ENCODE assay signal across 14 mouse cellular contexts in genomic region chr8:111738867-111739266, GRCm38 (mm10). TPM values are rescaled to one million over a fixed set of nuclear protein-coding genes. Genes with fewer than 3 reads are reported as not detected.
DNase-seq lines count a peak whose midpoint lies in the region; ATAC-seq and TF ChIP-seq lines count a peak whose summit lies in the region.
"Had no signal": no experiment of that assay in that cellular context is flagged by ENCODE, and none has a peak within 500 bp of the region (broad histone marks: within the 10 kb centered on the region; RNA-seq: fewer than 3 reads in every experiment).

No protein-coding gene starts in this region.

- no peak for DNase-seq in cerebellum, adult 2 months
- no peak for DNase-seq in cerebellum, postnatal 10 days
- no peak for DNase-seq in adrenal gland, postnatal 4 days (ENCODE audit: low spot score in 2 of 2)
- DNase-seq: adrenal gland, postnatal 25 days; cerebellum, postnatal 36 days; layer of hippocampus, postnatal 36 days had no signal

- WGBS in cerebellum, adult 2 months: 26% methylated on average over 6 of the region's 6 CpGs
- 64% methylated on average over 6 of the region's 6 CpGs for WGBS in intestine, embryonic 15.5 days
- WGBS in intestine, postnatal 0 days: 66% methylated on average over 6 of the region's 6 CpGs
- WGBS in forebrain, embryonic 15.5 days: 84% methylated on average over 6 of the region's 6 CpGs
- 59% methylated on average over 6 of the region's 6 CpGs for WGBS in midbrain, embryonic 12.5 days

- peak overlapping the region; percentile 9; the same call in 1 of the 2 replicates for H3K27ac ChIP-seq in cerebellum, adult 2 months (ENCODE audit: insufficient read depth, low read length)
- no peak overlapping the region for H3K27ac ChIP-seq in intestine, embryonic 15.5 days
- H3K27ac ChIP-seq in intestine, postnatal 0 days (ENCODE audit: low read depth, low read length): no peak overlapping the region
- H3K27ac ChIP-seq in forebrain, embryonic 15.5 days (replicated peaks): no peak overlapping the region
- peak overlapping the region; percentile 63 for H3K27ac ChIP-seq in midbrain, embryonic 12.5 days (replicated peaks)
- H3K27ac ChIP-seq: liver, embryonic 12.5 days had no signal

- H3K36me3 ChIP-seq in intestine, embryonic 15.5 days: no peaks in the 10 kb centered on the region
- H3K36me3 ChIP-seq in intestine, postnatal 0 days (ENCODE audit: control insufficient read depth, insufficient read depth): peaks cover 6% of the 10 kb centered on the region; the same call in 1 of the 2 replicates
- H3K36me3 ChIP-seq in forebrain, embryonic 15.5 days: no peaks in the 10 kb centered on the region
- no peaks in the 10 kb centered on the region for H3K36me3 ChIP-seq in midbrain, embryonic 12.5 days
- H3K36me3 ChIP-seq: liver, embryonic 12.5 days had no signal

- 0 out of 2 replicates have a peak overlapping the region, but pooled peaks have one; percentile 5 for H3K9ac ChIP-seq in intestine, embryonic 15.5 days
- H3K9ac ChIP-seq in intestine, postnatal 0 days (ENCODE audit: low read depth, low read length): no peak overlapping the region
- 0 out of 2 replicates have a peak overlapping the region, but pooled peaks have one; percentile 5 for H3K9ac ChIP-seq in forebrain, embryonic 15.5 days (replicated peaks)
- peak overlapping the region; percentile 24; the same call in 1 of the 2 replicates for H3K9ac ChIP-seq in midbrain, embryonic 12.5 days (replicated peaks)
- H3K9ac ChIP-seq: liver, embryonic 12.5 days had no signal

- no peaks in the 10 kb centered on the region for H3K9me3 ChIP-seq in intestine, embryonic 15.5 days
- no peaks in the 10 kb centered on the region for H3K9me3 ChIP-seq in intestine, postnatal 0 days (ENCODE audit: control insufficient read depth)
- H3K9me3 ChIP-seq in forebrain, embryonic 15.5 days: no peaks in the 10 kb centered on the region
- H3K9me3 ChIP-seq in midbrain, embryonic 12.5 days: no peaks in the 10 kb centered on the region
- H3K9me3 ChIP-seq: liver, embryonic 12.5 days had no signal

- TF ChIP-seq POLR2A in cerebellum, adult 2 months (IDR thresholded peaks at IDR 0.05; ENCODE audit: borderline replicate concordance, insufficient read depth, low read length): no peak

- H3K4me2 ChIP-seq in intestine, embryonic 15.5 days (replicated peaks): no peak overlapping the region
- no peak overlapping the region for H3K4me2 ChIP-seq in intestine, postnatal 0 days (replicated peaks; ENCODE audit: low read depth)
- no peak overlapping the region for H3K4me2 ChIP-seq in forebrain, embryonic 15.5 days (replicated peaks)
- H3K4me2 ChIP-seq in midbrain, embryonic 12.5 days (replicated peaks): 0 out of 2 replicates have a peak overlapping the region, but pooled peaks have one; percentile 75
- H3K4me2 ChIP-seq: liver, embryonic 12.5 days had no signal

- H3K4me3 ChIP-seq in cerebellum, adult 2 months (replicated peaks; ENCODE audit: insufficient read depth, low read depth, low read length): no peak overlapping the region
- H3K4me3 ChIP-seq in intestine, embryonic 15.5 days (replicated peaks): no peak overlapping the region
- H3K4me3 ChIP-seq in intestine, postnatal 0 days (ENCODE audit: low read depth, low read length): no peak overlapping the region
- no peak overlapping the region for H3K4me3 ChIP-seq in forebrain, embryonic 15.5 days
- H3K4me3 ChIP-seq in midbrain, embryonic 12.5 days: 0 out of 2 replicates have a peak overlapping the region, but pooled peaks have one; percentile 6
- H3K4me3 ChIP-seq: liver, embryonic 12.5 days had no signal

- TF ChIP-seq CTCF in cerebellum, adult 2 months (IDR thresholded peaks at IDR 0.05; ENCODE audit: borderline replicate concordance, insufficient read depth, low read depth, low read length): no peak
- TF ChIP-seq CTCF in intestine, postnatal 0 days (IDR thresholded peaks at IDR 0.05; ENCODE audit: low read depth): no peak

- H3K4me1 ChIP-seq in cerebellum, adult 2 months (ENCODE audit: control insufficient read depth, insufficient read depth, low read length): peaks cover 70% of the 10 kb centered on the region
- H3K4me1 ChIP-seq in intestine, embryonic 15.5 days (replicated peaks): peaks cover 82% of the 10 kb centered on the region
- H3K4me1 ChIP-seq in intestine, postnatal 0 days (replicated peaks; ENCODE audit: control insufficient read depth, insufficient read depth, low read length): peaks cover 44% of the 10 kb centered on the region
- H3K4me1 ChIP-seq in forebrain, embryonic 15.5 days: peaks cover 84% of the 10 kb centered on the region
- H3K4me1 ChIP-seq in midbrain, embryonic 12.5 days: peaks cover 87% of the 10 kb centered on the region

- no peak for ATAC-seq in intestine, embryonic 15.5 days
- no peak for ATAC-seq in intestine, postnatal 0 days
- no peak for ATAC-seq in forebrain, embryonic 15.5 days (replicated peaks)
- ATAC-seq in midbrain, embryonic 12.5 days (ENCODE audit: low FRiP score, low read depth): no peak
- no peak for ATAC-seq in megakaryocyte-erythroid progenitor cell, adult 5-6 weeks (replicated peaks; ENCODE audit: low FRiP score, low TSS enrichment, poor library complexity, severe bottlenecking)
- ATAC-seq: liver, embryonic 12.5 days had no signal

- no peaks in the 10 kb centered on the region for H3K27me3 ChIP-seq in cerebellum, adult 2 months (ENCODE audit: control insufficient read depth, insufficient read depth, low read length)
- no peaks in the 10 kb centered on the region for H3K27me3 ChIP-seq in intestine, embryonic 15.5 days (replicated peaks)
- H3K27me3 ChIP-seq in intestine, postnatal 0 days (replicated peaks; ENCODE audit: control insufficient read depth, insufficient read depth, low read length): no peaks in the 10 kb centered on the region
- H3K27me3 ChIP-seq in forebrain, embryonic 15.5 days: no peaks in the 10 kb centered on the region
- no peaks in the 10 kb centered on the region for H3K27me3 ChIP-seq in midbrain, embryonic 12.5 days

RNA-seq across cellular contexts. Expression of gene Bcar1, which starts 4.7 kb away (rescaled TPM):
- 129 and 146 TPM in 2 replicates for polyA plus RNA-seq in cerebellum, adult 2 months (2012; rRNA removed)
- polyA plus RNA-seq in intestine, embryonic 15.5 days (2015; fragmentation: Nextera tagmentation; extraction: Ambion mirVana): 40.8 and 44.2 TPM in 2 replicates
- 38.8 and 41.1 TPM in 2 replicates for polyA plus RNA-seq in intestine, postnatal 0 days (2015; fragmentation: Nextera tagmentation; extraction: Ambion mirVana)
- 51.8 and 55.1 TPM in 2 replicates for polyA plus RNA-seq in forebrain, embryonic 15.5 days (2015; fragmentation: Nextera tagmentation; extraction: Ambion mirVana)
- polyA plus RNA-seq in midbrain, embryonic 12.5 days (2016; fragmentation: Nextera tagmentation; extraction: Ambion mirVana): 52.4 and 53.8 TPM in 2 replicates
- 0.17 TPM in 1 of 2 replicates, not detected in the other for total RNA-seq in megakaryocyte-erythroid progenitor cell, adult 5-6 weeks (2014; fragmentation: Nextera tagmentation)
- total RNA-seq in megakaryocyte-erythroid progenitor cell, adult 5-6 weeks (2017): not detected in 2 replicates
- 10 to 100 TPM; 94.4 to 94.5 TPM for total RNA-seq in adrenal gland, postnatal 4 days (2021)
- total RNA-seq: hematopoietic stem cell, adult 5-6 weeks had no signal

RNA-seq across cellular contexts. Expression of gene Ctrb1, which starts 48.1 kb away (rescaled TPM):
- 0.29 and 0.33 TPM in 2 replicates for polyA plus RNA-seq in cerebellum, adult 2 months (2012; rRNA removed)
- 1,145 and 3,143 TPM in 2 replicates for polyA plus RNA-seq in intestine, embryonic 15.5 days (2015; fragmentation: Nextera tagmentation; extraction: Ambion mirVana)
- 75.8 and 118 TPM in 2 replicates for polyA plus RNA-seq in intestine, postnatal 0 days (2015; fragmentation: Nextera tagmentation; extraction: Ambion mirVana)
- not detected in 2 replicates for polyA plus RNA-seq in forebrain, embryonic 15.5 days (2015; fragmentation: Nextera tagmentation; extraction: Ambion mirVana)
- not detected in 2 replicates for polyA plus RNA-seq in midbrain, embryonic 12.5 days (2016; fragmentation: Nextera tagmentation; extraction: Ambion mirVana)
- not detected in 2 replicates for total RNA-seq in megakaryocyte-erythroid progenitor cell, adult 5-6 weeks (2014; fragmentation: Nextera tagmentation)
- total RNA-seq in megakaryocyte-erythroid progenitor cell, adult 5-6 weeks (2017): not detected in 2 replicates
- 1,000 to 10,000 TPM in 1 of 2 experiments, 1 to 10 TPM in 1; 1.1 to 5,957 TPM for total RNA-seq in adrenal gland, postnatal 4 days (2021)
- total RNA-seq: adrenal gland, postnatal 25 days; hematopoietic stem cell, adult 5-6 weeks; layer of hippocampus, postnatal 36 days; MEL had no signal
- polyA plus RNA-seq: liver, embryonic 12.5 days had no signal

Comparison
In these comparisons a context has a peak if more than half of its experiments do, and no peak if none do; other contexts are left out.
1. H3K27ac ChIP-seq: peak in cerebellum, adult 2 months (single experiment) and midbrain, embryonic 12.5 days (single experiment); none in intestine, embryonic 15.5 days (single experiment), intestine, postnatal 0 days (single experiment) and forebrain, embryonic 15.5 days (single experiment).
2. RNA of gene Ctrb1, which starts 48.1 kb away (polyA plus RNA-seq): 1,145 to 3,143 TPM in intestine, embryonic 15.5 days and 75.8 to 118 TPM in intestine, postnatal 0 days; 0.29 to 0.33 TPM in cerebellum, adult 2 months, not detected in forebrain, embryonic 15.5 days and not detected in midbrain, embryonic 12.5 days; every median in the first group is over 10 times any median in the second.